Mouse (Mus musculus) liver, embryonic 11.5 days (tissue): ENCODE data around the gene Birc5. TPM values are rescaled to one million over a fixed set of nuclear protein-coding genes. Genes with fewer than 3 reads are reported as not detected.
"Not testable (repeated sequence)": the region's sequence is repeated elsewhere in the genome, so short reads cannot be mapped to it uniquely, and the experiment has no call there.

ENCODE experiments used
- ATAC-seq: fragments of 200-750 bp; cut with Nextera tagmentation; replicated peaks from 2 replicates; pipeline ENCODE4 v1.8.0; 2017; ENCODE audit warnings: moderate number of reproducible peaks, mild to moderate bottlenecking, moderate TSS enrichment, moderate library complexity; ENCODE audit not compliant: low FRiP score
- DNase-seq: peaks from one replicate; pipeline ENCODE4 v3.0.0-alpha.2; 2017; ENCODE audit warnings: low spot score
- H3K27ac ChIP-seq: fragments of 300-500 bp; sonication (generic); 2 replicates; pipeline ENCODE4 v1.5.1; 2014; ENCODE audit warnings: mild to moderate bottlenecking, low read depth, low read length, control low read depth
- H3K27me3 ChIP-seq: fragments of 300-500 bp; sonication (generic); replicated peaks from 2 replicates; pipeline ENCODE4 v1.6.1; 2014; ENCODE audit warnings: low read length, mixed read lengths; ENCODE audit not compliant: control insufficient read depth, insufficient read depth
- H3K36me3 ChIP-seq: fragments of 300-500 bp; sonication (generic); 2 replicates; pipeline ENCODE4 v1.6.1; 2014; ENCODE audit warnings: mild to moderate bottlenecking, low read length, moderate library complexity, mixed read lengths; ENCODE audit not compliant: control insufficient read depth, insufficient read depth
- H3K4me1 ChIP-seq: fragments of 300-500 bp; sonication (generic); replicated peaks from 2 replicates; pipeline ENCODE4 v1.6.1; 2014; ENCODE audit warnings: low read length, mixed read lengths; ENCODE audit not compliant: control insufficient read depth, insufficient read depth
- H3K4me2 ChIP-seq: fragments of 300-500 bp; sonication (generic); 2 replicates; pipeline ENCODE4 v1.6.1; 2014; ENCODE audit warnings: mild to moderate bottlenecking, control low read depth, moderate library complexity
- H3K4me3 ChIP-seq: fragments of 300-500 bp; sonication (generic); 2 replicates; pipeline ENCODE4 v1.5.1; 2014; ENCODE audit warnings: low read depth, low read length, control low read depth
- H3K9ac ChIP-seq: fragments of 300-500 bp; sonication (generic); 2 replicates; pipeline ENCODE4 v1.6.1; 2014; ENCODE audit warnings: low read depth, low read length, control low read depth
- H3K9me3 ChIP-seq: fragments of 300-500 bp; sonication (generic); 2 replicates; pipeline ENCODE4 v1.6.1; 2016; ENCODE audit warnings: low read length, inconsistent platforms, mixed read lengths; ENCODE audit not compliant: control insufficient read depth
- WGBS: fragments of 180-500 bp; shearing (Covaris S2); extraction: QIAGEN DNeasy Blood & Tissue Kit; methylation state at CpG from one replicate; pipeline ENCODE4 v1.1.7; 2014; 5-methylcytosine and 5-hydroxymethylcytosine counted together
- polyA plus RNA-seq: library from polyadenylated mRNA; unstranded; fragments of >200 nt; fragmentation: Nextera tagmentation; extraction: Ambion mirVana; gene quantifications from 2 replicates; pipeline ENCODE4 v1.2.1, GENCODE M21; 2014

Gene Birc5
- polyA plus RNA-seq, 1 experiment from 2014 or later: 440 TPM

DNA sequence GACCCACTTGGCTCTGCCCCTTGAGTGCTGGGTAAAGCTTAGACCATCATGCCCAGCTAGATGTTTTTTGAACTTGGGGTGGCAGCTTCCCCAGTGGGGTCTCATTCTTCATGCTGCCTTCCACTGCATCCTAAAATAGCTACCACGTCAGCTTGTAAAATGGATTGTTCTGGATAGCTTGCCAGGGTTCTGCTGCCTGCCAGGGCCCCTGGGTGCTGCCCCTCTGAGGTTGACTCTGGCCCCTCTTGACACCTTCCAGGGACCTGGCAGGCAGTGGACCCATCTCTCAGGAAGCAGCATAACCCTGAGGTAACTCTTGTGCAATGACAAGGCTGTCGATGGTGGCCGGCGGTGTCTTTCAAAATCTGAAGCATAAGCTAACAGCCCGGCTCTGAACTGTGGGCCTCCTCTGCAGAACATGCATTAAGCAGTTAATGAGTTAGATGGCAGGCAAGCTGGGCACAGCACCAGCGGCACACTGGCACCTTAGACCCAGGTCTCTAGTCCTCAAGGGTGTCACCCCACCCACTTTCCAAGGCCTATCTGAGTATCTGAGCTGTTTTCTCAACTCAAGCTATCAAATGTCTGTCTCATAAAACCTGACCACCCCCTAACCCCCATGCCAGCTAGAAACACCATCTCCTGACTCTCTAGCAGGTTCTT is 34.2 kb upstream of the Birc5 start:
- H3K4me2 ChIP-seq: no peak overlapping the region
- H3K27me3 ChIP-seq: no peaks in the 10 kb centered on the region
- no peak overlapping the region for H3K4me3 ChIP-seq
- 83% methylated on average over 6 of the region's 6 CpGs for WGBS
- H3K9ac ChIP-seq: no peak overlapping the region
- DNase-seq (no peak), ATAC-seq (no peak)
- no peaks in the 10 kb centered on the region for H3K9me3 ChIP-seq
- peaks cover 48% of the 10 kb centered on the region for H3K36me3 ChIP-seq
- H3K27ac ChIP-seq: 0 out of 2 replicates have a peak overlapping the region, but pooled peaks have one; percentile 29
- H3K4me1 ChIP-seq: peaks cover 16% of the 10 kb centered on the region

DNA sequence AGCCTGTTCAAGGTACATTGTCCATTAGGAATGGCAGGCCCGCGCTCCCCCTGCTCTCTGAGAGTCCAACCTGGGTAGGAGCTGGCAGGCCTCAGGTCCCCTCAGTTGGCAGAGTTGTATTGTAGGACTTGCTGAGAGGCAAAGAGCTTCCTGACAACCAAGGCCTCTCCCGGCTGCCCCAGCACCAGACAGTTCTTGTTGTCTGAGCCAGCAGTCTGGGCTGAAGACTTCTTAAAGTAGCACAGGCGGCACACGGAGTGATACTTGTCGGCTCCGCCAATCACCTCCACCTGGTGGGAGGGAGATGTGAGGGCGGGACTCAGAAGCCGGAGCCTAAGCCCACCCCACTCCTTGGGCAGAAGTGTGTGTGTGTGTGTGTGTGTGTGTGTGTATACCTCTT is 33.2 kb upstream of the Birc5 start:
- WGBS: 69% methylated on average over 9 of the region's 9 CpGs
- 0 out of 2 replicates have a peak overlapping the region, but pooled peaks have one; percentile 2 for H3K27ac ChIP-seq

GRCm38 (mm10) chr11:117816389-117816996 is 32.6 kb upstream of the Birc5 start:
- no peak overlapping the region for H3K4me2 ChIP-seq
- 88% methylated on average over 13 of the region's 13 CpGs for WGBS
- no peak overlapping the region for H3K4me3 ChIP-seq
- H3K4me1 ChIP-seq: peaks cover 3% of the 10 kb centered on the region
- no peaks in the 10 kb centered on the region for H3K9me3 ChIP-seq
- no peak overlapping the region for H3K27ac ChIP-seq
- peak; percentile 42; the same call in 1 of the 2 replicates for ATAC-seq
- H3K9ac ChIP-seq: no peak overlapping the region
- peaks cover 55% of the 10 kb centered on the region for H3K36me3 ChIP-seq
- no peak for DNase-seq
- H3K27me3 ChIP-seq: no peaks in the 10 kb centered on the region

More for the DNA sequence above, 33.2 kb upstream of the Birc5 start:
- H3K27me3 ChIP-seq, DNase-seq, H3K4me1 ChIP-seq, H3K4me3 ChIP-seq, H3K4me2 ChIP-seq, H3K9ac ChIP-seq, H3K9me3 ChIP-seq, ATAC-seq: not testable (repeated sequence)
- peaks cover 49% of the 10 kb centered on the region for H3K36me3 ChIP-seq

GRCm38 (mm10) chr11:117819095-117819494 is 30.0 kb upstream of the Birc5 start:
- H3K4me2 ChIP-seq: no peak overlapping the region
- peaks cover 59% of the 10 kb centered on the region for H3K36me3 ChIP-seq
- DNase-seq (no peak), ATAC-seq (no peak)
- peaks cover 13% of the 10 kb centered on the region for H3K4me1 ChIP-seq
- 83% methylated on average over 8 of the region's 8 CpGs for WGBS
- no peaks in the 10 kb centered on the region for H3K9me3 ChIP-seq
- no peaks in the 10 kb centered on the region for H3K27me3 ChIP-seq
- H3K27ac ChIP-seq: no peak overlapping the region
- H3K4me3 ChIP-seq: no peak overlapping the region
- H3K9ac ChIP-seq: no peak overlapping the region

DNA sequence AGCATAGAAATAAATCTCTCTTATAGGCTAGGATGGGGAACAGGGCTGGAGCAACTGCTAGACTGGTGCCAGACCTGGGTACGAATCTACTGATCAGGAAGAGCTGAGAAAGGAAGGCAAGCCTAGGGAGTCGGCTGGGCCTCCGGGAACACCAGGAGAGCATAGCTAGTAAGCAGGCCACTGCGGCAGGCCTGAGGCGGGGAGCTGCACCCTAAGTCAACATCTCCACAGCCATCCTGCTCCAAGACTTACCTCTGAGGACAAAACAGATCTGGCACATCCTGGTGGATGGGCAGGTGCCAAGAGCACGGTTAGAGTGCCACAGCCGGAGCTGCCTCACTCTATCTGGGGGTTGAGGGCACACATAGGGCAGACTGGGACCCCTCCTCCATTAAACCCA is 28.9 kb upstream of the Birc5 start:
- ATAC-seq: no peak
- 91% methylated on average over 7 of the region's 7 CpGs for WGBS
- Histone ChIP-seq H3K4me1 (peaks cover 17% of the 10 kb centered on the region), H3K4me2 (no peak overlapping the region), H3K4me3 (no peak overlapping the region), H3K9ac (no peak overlapping the region), H3K36me3 (peaks cover 51% of the 10 kb centered on the region), H3K27ac (no peak overlapping the region), H3K9me3 (no peaks in the 10 kb centered on the region), H3K27me3 (no peaks in the 10 kb centered on the region)
- DNase-seq: no peak

- H3K9ac ChIP-seq: no peak overlapping the region
- DNase-seq: no peak
- peaks cover 45% of the 10 kb centered on the region for H3K36me3 ChIP-seq
- H3K4me3 ChIP-seq: no peak overlapping the region
- H3K4me2 ChIP-seq: no peak overlapping the region
- 86% methylated on average over 9 of the region's 9 CpGs for WGBS
- 0 out of 2 replicates have a peak overlapping the region, but pooled peaks have one; percentile 1 for H3K27ac ChIP-seq
- H3K4me1 ChIP-seq: peaks cover 23% of the 10 kb centered on the region
- no peaks in the 10 kb centered on the region for H3K9me3 ChIP-seq
- H3K27me3 ChIP-seq: no peaks in the 10 kb centered on the region
- no peak for ATAC-seq
These were observed 27.2 kb upstream of the Birc5 start for GRCm38 (mm10) chr11:117821868-117822267.

DNA sequence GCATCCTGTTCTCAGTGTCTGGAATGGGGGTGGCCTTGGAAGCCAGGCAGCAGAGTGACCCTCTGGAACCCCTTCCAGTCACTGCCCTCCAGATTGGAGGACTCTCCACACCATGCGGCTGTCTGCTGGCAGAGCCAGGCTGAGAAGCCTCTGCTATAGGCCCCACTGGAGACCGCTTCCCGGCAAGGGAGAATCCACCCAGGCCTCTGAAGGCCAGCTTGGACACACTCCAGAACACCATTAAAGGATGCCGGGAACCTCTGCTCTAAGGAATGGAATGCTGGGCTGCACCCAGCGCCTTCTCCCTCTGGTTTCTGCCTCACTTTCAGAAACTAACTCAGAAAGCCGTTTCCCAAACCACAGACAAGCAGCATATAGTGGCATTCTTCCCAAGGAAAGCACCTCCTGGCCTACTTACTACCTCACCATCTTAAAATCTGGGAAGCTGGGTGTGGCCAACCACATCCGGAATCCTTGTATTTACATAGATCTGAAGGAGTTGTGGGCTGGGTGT is 26.3 kb upstream of the Birc5 start:
- Histone ChIP-seq H3K36me3 (peaks cover 42% of the 10 kb centered on the region), H3K4me1 (peaks cover 32% of the 10 kb centered on the region), H3K9ac (peak overlapping the region; percentile 25; the same call in 1 of the 2 replicates), H3K9me3 (no peaks in the 10 kb centered on the region), H3K27ac (no peak overlapping the region), H3K4me2 (peak overlapping the region; percentile 98), H3K27me3 (no peaks in the 10 kb centered on the region), H3K4me3 (no peak overlapping the region)
- no peak for ATAC-seq
- WGBS: 89% methylated on average over 7 of the region's 7 CpGs
- no peak for DNase-seq

DNA sequence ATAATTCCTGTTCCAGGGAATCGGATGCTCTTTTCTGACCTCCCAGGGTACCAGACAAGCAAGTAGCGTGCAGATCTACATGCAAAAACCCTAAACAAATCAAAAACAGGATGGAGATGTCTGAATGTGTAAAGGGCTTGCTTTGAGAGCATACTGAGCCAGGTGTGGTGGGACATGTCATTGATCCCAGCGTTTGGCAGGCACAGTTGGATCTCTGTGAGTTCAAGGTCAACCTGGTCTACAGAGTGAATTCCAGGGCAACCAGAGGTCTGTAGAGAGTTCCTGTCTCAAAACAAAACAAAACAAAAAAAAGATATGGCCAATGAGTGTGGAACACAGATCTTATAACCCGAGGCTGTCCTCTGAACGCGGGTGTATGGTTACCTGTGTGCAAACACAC is 25.6 kb upstream of the Birc5 start:
- DNase-seq: no peak
- H3K27ac ChIP-seq: peak overlapping the region; percentile 11; the same call in 1 of the 2 replicates
- no peak for ATAC-seq
- no peaks in the 10 kb centered on the region for H3K9me3 ChIP-seq
- peak overlapping the region; percentile 68 for H3K4me3 ChIP-seq
- H3K4me2 ChIP-seq: peak overlapping the region; percentile 98
- peak overlapping the region; percentile 97; the same call in 1 of the 2 replicates for H3K9ac ChIP-seq
- H3K4me1 ChIP-seq: peaks cover 38% of the 10 kb centered on the region
- no peaks in the 10 kb centered on the region for H3K27me3 ChIP-seq
- 93% methylated on average over 6 of the region's 6 CpGs for WGBS
- peaks cover 36% of the 10 kb centered on the region for H3K36me3 ChIP-seq
